Mouse (Mus musculus): Measurements from ENCODE around the gene Rnd3. TPM values are rescaled to one million over a fixed set of nuclear protein-coding genes. Genes with fewer than 3 reads are reported as not detected.

Rnd3 gene
- total RNA-seq, 1 experiment from 2014 or later: 5.1 TPM

DNA sequence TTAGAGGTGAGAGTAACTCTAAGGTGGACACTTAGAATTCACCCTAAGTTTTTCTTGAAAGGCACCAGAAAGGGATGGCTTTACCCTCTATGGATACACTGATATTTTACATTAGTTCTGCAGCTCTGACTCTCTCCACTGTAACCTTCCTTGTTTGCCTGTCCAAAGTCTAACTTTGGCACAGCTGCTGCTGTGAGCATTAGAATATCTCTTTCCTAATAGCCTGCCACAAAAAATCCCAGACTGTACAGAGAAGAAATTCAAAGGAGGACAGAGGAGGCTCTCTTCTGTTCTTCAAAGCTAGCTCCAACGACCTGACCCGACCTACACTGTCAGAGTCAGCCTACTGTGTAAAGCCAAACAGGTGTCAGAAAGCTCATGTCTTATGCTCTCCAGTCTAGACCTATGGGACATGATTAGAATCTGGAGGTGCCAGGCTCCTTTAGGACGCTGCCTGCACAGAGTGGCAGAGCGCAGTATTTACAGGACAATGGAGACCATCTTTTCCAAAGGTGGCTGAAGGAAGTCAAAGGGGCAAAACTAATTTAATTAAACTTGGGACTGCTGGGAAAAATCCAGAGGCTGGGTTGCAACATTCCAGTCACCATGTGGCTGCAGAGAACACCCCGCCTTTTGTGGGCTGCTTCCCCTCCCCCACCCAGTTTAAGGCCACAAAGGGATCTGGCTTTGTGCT, 9.5 kb downstream of the Rnd3 start:
- no peak for ATAC-seq (ENCODE audit: extremely low read depth, insufficient number of reproducible peaks, low FRiP score, poor library complexity, severe bottlenecking)

DNA sequence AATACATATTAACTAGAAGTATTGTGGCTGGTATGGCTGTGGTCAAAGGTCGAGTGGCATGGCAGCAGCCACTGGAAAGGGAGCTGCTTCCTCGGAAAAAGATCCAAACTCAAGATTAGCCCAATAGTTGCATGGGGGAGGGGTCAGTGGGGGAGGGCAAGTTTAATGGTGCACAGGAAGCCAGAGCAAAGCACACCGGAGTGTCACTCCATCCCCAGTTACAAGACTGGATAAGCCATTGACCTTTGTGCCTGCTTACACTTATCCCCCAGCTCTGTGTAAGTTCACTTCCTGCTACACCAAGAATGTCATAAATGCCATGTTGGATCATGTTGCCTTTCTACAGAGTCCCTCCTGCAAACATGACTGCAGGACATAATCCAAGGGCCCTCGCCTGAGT, 11.2 kb downstream of the Rnd3 start:
- ATAC-seq (ENCODE audit: extremely low read depth, insufficient number of reproducible peaks, low FRiP score, poor library complexity, severe bottlenecking): no peak

DNA sequence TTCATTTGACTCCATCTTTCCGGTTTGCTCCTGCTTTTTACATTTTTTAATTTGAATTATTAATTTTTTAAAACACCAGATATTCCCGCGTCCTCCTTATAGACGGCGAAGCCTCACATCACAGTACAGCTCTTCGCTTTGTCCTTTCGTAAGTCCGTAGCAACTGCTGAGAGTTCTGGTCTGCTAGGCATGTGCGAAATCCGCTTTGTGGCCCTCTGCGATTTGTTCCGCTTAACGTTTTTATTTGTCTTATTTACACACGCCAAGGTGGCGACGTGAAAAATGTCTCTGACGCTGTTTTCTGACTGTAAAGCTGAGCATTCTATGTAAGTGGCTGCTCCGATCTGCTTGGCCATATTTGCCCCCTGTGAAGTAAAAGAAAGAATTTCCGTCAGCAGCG, 16.7 kb downstream of the Rnd3 start:
- ATAC-seq (ENCODE audit: extremely low read depth, insufficient number of reproducible peaks, low FRiP score, poor library complexity, severe bottlenecking): no peak

DNA sequence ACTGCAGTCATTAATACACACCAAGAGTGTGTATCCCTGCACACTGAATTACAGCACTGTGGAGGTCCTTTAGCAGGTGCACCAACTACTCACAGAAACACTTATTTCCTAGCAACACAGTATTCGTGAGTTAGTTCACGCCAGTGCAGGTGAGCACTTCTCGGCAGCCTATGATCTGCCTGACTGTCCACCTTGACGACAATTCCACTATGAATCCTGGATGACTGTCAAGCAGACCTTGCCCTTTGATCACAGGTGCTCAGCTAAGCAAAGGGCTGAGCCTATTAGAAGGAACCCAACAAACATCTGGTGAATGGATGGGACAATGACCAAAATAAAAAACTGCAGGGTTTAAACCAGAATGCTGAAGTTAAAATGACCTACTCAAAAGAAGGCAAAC, 20.8 kb downstream of the Rnd3 start:
- ATAC-seq (ENCODE audit: extremely low read depth, insufficient number of reproducible peaks, low FRiP score, poor library complexity, severe bottlenecking): no peak

DNA sequence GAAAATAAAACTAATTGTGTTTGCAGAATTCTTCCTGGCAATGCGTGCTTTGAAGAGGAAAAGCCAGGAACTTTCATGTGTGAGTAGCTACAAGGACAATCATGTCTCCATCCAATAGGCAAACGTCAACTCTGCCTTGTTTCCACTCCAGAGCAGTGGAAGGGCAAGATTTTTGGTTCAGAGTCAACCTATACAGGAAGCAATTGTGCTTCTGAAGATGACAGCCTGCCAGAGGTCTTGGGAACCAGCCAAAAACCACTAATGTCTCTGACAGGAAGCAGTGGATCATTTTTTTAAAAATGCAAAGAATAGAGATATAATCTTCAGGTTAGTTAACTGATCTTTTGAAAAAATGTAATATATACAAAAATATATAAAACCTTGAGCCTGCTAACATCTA, 38.6 kb downstream of the Rnd3 start:
- ATAC-seq (ENCODE audit: extremely low read depth, insufficient number of reproducible peaks, low FRiP score, poor library complexity, severe bottlenecking): no peak

DNA sequence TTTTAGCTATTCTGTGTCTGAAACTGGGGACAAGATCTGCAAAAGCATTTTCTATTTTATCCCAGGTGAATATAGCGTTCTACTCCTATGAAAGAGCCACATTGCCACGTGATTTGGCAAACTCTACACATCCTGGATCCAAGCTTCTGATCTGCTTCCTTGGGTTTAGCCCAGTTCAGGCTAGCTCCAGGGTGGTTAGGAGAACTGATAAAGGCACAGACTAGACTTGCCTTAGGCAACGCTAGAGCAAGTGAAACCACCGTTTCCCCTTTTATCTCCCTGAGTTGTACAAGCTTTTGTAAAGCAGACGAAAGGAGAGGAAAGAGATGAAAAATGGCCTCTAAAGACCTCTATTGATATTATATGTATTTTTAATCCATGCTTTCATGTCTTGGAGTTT, 40.3 kb downstream of the Rnd3 start:
- ATAC-seq (ENCODE audit: extremely low read depth, insufficient number of reproducible peaks, low FRiP score, poor library complexity, severe bottlenecking): no peak

DNA sequence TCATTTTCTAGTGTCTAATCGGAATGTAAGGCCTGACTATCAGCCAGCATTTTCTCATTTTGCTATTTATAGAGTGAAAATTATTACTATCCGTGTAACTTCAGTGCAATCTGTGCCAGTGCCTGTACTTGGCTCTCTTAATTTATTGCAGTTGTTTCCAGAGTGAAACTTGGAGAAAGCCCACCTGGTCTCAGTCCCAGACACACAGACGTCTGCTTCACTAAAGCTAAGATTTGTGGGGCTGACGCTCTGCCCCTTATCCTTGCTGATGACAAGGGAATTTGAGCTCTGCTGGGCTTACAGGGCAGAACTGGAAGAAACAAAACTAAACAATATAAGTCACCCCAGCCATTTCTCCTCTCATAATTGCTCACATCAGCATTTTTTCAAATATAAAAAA, 47.7 kb downstream of the Rnd3 start:
- ATAC-seq (ENCODE audit: extremely low read depth, insufficient number of reproducible peaks, low FRiP score, poor library complexity, severe bottlenecking): no peak

DNA sequence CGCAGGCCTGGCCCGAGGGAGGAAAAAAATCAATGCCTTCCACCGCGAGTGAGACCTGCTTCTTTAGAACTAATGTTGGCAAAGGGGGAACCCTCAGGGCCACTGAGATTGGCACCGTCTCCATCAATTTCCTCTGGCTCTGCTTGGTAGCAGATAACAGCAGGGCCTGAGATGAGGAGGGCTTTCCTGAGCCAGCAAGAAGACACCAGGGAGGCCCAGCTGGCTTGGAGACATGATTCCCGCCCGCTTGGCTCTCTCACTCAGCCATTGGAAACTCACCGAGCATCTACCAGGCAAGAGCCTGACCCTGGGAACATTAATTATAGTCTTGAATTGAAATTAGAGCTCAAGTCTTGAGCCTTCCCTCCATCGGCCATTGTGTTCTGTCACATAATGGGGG, 48.9 kb downstream of the Rnd3 start:
- ATAC-seq (ENCODE audit: extremely low read depth, insufficient number of reproducible peaks, low FRiP score, poor library complexity, severe bottlenecking): no peak

DNA sequence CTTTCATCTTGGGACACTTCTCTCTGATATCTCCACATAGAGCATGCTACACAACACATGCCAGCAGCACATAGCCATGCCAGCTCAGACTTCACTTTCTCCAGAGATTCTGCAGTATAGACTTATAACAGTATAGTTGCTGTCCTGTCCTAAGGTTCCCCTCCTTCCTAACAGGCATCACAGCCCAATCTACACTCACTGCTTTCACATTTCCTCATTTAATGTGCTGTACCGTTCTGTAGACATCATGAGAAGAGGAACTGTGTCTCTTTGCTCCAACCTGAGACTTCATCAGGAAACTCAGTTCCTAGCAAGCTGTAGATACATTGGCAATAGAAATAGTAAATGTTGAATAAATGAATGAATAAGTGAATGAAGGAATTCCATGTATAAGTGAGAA, 49.7 kb downstream of the Rnd3 start:
- no peak for ATAC-seq (ENCODE audit: extremely low read depth, insufficient number of reproducible peaks, low FRiP score, poor library complexity, severe bottlenecking)

DNA sequence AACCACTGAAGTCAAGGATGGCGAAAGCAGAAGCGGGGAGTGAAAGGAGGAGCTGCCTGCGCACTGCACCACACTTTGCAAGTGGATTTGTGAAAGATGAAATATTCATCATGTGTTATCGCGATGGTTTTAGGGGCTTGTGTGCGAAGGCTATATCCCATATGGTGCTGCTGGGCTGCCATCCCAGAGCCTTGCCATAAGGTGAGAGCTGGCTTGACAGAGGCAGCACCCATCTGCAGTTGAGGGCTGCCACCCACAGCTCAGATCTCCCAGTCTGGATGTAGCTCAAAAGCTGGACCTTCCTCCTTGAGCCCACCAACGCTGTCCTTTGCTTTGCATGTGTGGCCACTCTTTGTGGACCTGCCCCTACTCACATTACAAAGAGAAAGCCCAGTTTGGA, 58.2 kb downstream of the Rnd3 start:
- ATAC-seq (ENCODE audit: extremely low read depth, insufficient number of reproducible peaks, low FRiP score, poor library complexity, severe bottlenecking): no peak

DNA sequence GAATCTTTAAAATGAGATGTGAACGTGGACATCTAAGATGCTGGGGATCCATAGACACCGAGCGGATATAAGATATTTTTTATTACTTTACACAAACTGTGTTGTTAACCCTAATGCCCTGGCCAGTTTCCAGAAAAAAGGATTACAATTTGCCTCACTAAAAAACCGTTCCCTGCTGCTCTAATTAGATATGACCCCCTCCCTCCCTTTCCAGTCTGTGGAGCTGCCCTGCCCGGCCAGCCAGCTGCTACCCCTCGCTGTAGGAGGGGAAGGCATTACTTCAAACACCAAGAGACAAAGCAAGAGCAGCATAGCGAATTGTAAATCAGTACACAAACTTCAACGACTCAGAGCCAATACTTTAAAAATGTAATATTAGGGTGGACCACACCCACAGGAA, 58.9 kb downstream of the Rnd3 start:
- no peak for ATAC-seq (ENCODE audit: extremely low read depth, insufficient number of reproducible peaks, low FRiP score, poor library complexity, severe bottlenecking)

DNA sequence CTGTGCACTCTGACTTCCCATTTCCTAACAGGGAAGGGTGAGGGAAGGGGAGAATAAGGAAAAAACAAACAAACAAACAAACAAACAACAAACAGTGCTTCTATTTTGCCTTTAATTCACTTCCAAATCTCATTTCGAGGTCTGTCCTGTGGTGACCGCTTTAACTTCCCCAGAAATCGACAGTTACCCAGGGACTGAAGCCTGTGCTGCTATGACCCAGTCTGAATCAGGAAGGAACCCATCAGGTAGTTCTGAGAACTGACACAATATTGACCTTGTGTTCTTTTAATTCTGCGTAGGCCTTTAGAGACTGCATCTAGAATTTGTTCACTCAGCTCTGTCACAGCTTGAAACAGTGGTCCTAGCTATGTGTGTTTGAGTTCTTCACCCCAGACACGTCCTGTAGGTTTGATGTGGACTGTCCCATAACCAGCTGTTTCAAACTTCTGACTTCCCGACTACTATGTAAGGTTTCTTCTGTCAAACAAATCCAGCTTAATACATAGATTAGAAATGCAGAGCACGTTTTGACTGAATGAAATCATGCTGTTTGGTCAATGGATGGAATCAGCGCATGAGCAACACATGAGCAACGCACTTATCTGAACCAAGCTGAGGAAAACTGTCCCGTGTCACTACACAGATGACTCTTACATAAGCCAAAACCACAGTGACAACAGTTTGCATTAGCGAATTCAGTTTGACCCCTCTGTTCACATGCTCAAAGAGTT, 59.9 kb downstream of the Rnd3 start:
- ATAC-seq (ENCODE audit: extremely low read depth, insufficient number of reproducible peaks, low FRiP score, poor library complexity, severe bottlenecking): no peak

DNA sequence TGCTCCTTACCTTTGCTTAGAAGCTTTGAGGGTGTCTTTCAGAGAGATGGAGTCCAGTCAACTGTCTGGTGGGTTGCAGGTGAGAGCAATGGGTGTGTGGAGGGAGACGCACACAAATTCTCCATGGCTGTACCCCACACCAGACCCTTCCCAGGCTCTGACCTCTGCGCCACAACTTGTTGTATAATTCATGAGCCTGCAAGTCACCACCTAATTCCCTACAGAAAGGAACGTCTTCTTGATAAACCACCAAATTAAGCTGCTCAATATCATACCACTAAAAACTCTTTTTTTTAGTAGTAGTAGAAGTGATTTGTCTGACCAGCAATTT, 60.8 kb downstream of the Rnd3 start:
- ATAC-seq (ENCODE audit: extremely low read depth, insufficient number of reproducible peaks, low FRiP score, poor library complexity, severe bottlenecking): no peak

DNA sequence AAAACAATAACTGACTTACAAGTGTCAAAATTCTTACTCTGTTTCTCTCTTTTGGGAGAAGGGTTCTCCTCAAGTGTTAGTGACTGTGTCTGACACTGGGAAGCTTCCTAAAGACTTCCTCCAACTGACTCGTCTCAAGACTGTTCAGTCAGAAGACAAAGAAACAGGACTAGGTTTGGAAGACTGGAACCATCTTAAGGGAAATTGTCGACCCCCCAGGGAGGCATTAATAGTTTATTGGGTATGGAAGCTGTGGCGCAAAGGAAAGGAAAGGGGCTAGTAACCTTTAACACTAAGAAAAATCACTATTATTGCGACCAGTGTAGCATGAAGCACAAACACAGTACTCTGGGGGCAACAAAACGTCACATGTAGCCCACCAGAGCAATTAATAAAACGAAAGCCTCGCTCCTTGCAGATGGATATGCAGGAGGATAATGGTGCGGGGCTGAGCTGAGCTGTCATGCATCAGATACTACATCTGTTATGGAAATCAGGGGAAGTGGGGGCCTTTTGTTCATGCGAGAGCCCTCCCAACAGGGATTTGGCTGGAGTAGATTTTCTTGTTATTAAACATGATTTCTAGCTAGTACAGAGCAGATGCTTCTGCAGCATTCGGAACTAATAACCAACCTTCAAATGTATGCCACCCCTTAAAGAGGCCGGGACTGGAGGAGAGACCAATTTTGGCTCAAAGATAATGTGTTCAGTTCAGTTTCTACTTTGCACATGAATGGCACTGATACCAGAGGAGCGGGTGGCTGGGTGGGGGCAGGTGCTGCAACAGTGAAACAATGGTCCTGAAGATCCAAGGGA, 61.4 kb downstream of the Rnd3 start:
- ATAC-seq (ENCODE audit: extremely low read depth, insufficient number of reproducible peaks, low FRiP score, poor library complexity, severe bottlenecking): no peak

DNA sequence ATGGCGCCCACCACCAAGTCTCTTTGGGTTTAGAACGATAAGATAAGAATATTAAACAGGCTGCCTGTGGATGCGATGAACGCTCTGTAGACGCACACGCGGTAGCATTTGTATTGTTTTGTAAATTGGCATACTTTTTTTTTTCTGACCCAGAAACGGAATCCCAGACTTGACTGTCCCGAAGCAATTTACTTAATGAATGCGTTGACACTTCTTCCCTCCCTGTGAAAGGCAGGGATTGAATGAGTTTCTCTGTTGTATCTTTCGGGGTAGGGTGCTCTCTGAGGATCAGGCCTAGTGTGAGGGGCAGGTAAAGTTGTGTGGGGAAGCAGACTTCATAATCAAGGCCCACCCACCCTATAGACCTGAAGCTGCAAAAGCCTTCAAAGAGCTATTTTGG, 63.8 kb downstream of the Rnd3 start:
- no peak for ATAC-seq (ENCODE audit: extremely low read depth, insufficient number of reproducible peaks, low FRiP score, poor library complexity, severe bottlenecking)

DNA sequence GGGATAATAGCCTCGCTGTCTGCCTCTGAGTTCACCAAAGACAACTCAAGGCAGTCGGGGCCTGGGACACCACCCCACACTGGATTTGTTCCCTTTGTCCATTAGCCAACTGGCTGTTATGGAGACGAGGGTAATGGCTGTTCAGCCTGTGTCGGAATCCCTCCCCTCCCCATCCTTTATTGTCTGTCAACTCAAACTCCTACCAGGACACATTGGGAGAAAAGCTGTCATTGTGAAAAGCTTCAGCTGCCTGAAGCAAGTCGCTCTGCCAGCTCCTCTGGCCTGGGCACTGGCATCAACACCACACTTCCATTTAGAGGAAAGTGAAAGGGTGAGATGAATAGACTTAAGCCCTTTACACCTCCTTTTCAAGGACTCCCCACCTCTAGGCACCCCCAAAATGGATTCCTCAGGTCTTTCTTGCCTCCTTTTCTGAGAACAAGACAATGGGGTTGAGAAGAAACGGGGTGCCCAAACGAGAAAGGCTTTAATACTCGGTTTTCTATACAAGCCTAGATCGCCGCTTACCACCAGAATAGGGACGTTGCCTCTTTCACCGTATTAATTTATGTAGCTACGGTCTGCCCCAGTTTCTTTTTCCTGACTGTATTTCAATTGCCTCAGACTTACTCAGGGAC, 66.1 kb downstream of the Rnd3 start:
- ATAC-seq (ENCODE audit: extremely low read depth, insufficient number of reproducible peaks, low FRiP score, poor library complexity, severe bottlenecking): no peak

Measured in neutrophil, adult 5-6 weeks (primary cell).